Comparison of ENCODE assay signal across 10 mouse cellular contexts in genomic region chr4:41708192-41708745, GRCm38 (mm10). TPM values are rescaled to one million over a fixed set of nuclear protein-coding genes. Genes with fewer than 3 reads are reported as not detected.
DNase-seq lines count a peak whose midpoint lies in the region; ATAC-seq and TF ChIP-seq lines count a peak whose summit lies in the region.
"Had no signal": no experiment of that assay in that cellular context is flagged by ENCODE, and none has a peak within 500 bp of the region (broad histone marks: within the 10 kb centered on the region; RNA-seq: fewer than 3 reads in every experiment).

No protein-coding gene starts in this region.

- ATAC-seq in common myeloid progenitor, adult 5-6 weeks (replicated peaks; ENCODE audit: low read depth, poor library complexity, severe bottlenecking), result 0 out of 2 replicates have a peak, but pooled peaks have one; percentile 40
- no peak for ATAC-seq in stomach, embryonic 16.5 days (ENCODE audit: insufficient read depth, low FRiP score)

- intact Hi-C loops in left cerebral cortex, adult 2 months (cut with DNase I), result loop anchor here (5.0 to 10.0 kb wide), 6 partner anchors 56 to 653 kb away; partner anchors contain the start of genes Dnaic1 and Fam219a
- intact Hi-C loops in left cerebral cortex, postnatal 4 days (cut with DNase I), result loop anchor here (5.0 to 10.0 kb wide), 2 partner anchors 241 to 653 kb away; partner anchors contain the start of gene Nudt2

- DNase-seq in adrenal gland, postnatal 14 days, result peak; percentile 48
- DNase-seq in adrenal gland, postnatal 25 days, result no peak
- DNase-seq in left cerebral cortex, adult 2 months (ENCODE audit: extremely low spot score in 1 of 2, low spot score in 2 of 2), result no peak
- DNase-seq in left cerebral cortex, postnatal 4 days, result no peak
- DNase-seq in kidney, postnatal 25 days, result peak; percentile 45 to 52
- DNase-seq in urinary bladder, postnatal 36 days (ENCODE audit: low spot score in 2 of 2), result no peak

- H3K4me3 ChIP-seq in left cerebral cortex, adult 2 months, result no peak overlapping the region
- H3K4me3 ChIP-seq in stomach, embryonic 16.5 days (replicated peaks; ENCODE audit: low read length), result no peak overlapping the region

- peaks cover 23% of the 10 kb centered on the region for H3K4me1 ChIP-seq in stomach, embryonic 16.5 days (ENCODE audit: control insufficient read depth, insufficient read depth, low read length)

- H3K4me2 ChIP-seq in stomach, embryonic 16.5 days (ENCODE audit: low read depth, low read length), result peak overlapping the region; percentile 27; the same call in 1 of the 2 replicates

- peak; percentile 84 for TF ChIP-seq CTCF in left cerebral cortex, adult 2 months (IDR thresholded peaks at IDR 0.05)

- no peaks in the 10 kb centered on the region for H3K36me3 ChIP-seq in stomach, embryonic 16.5 days (ENCODE audit: control insufficient read depth, insufficient read depth, low read length)

- WGBS in stomach, embryonic 16.5 days, result 27% methylated on average over 8 of the region's 8 CpGs

- H3K9me3 ChIP-seq in stomach, embryonic 16.5 days (replicated peaks; ENCODE audit: control insufficient read depth, low read length), result no peaks in the 10 kb centered on the region

- peaks cover 14% of the 10 kb centered on the region for H3K27me3 ChIP-seq in stomach, embryonic 16.5 days (ENCODE audit: control insufficient read depth, insufficient read depth, low read length)

- H3K9ac ChIP-seq in stomach, embryonic 16.5 days (ENCODE audit: low read length), result peak overlapping the region; percentile 2; the same call in 1 of the 2 replicates

- peak overlapping the region; percentile 19; the same call in 1 of the 2 replicates for H3K27ac ChIP-seq in left cerebral cortex, adult 2 months
- no peak overlapping the region for H3K27ac ChIP-seq in stomach, embryonic 16.5 days (ENCODE audit: low read length)

RNA-seq across cellular contexts. Expression of gene Rpp25l, which starts 5.1 kb away (rescaled TPM):
- total RNA-seq in adrenal gland, postnatal 14 days (2021), result 30.1 and 34.1 TPM in 2 replicates
- 34.5 and 36.2 TPM in 2 replicates for total RNA-seq in adrenal gland, postnatal 25 days (2021)
- total RNA-seq in left cerebral cortex, adult 2 months (2021), result 10 to 100 TPM; 27.7 to 30.7 TPM
- 10 to 100 TPM; 32.2 to 34.5 TPM for total RNA-seq in left cerebral cortex, postnatal 4 days (2021)
- 22.8 and 28.2 TPM in 2 replicates for total RNA-seq in common myeloid progenitor, adult 5-6 weeks (2017)
- polyA plus RNA-seq in stomach, embryonic 16.5 days (2015; fragmentation: Nextera tagmentation; extraction: Ambion mirVana), result 54.3 and 58.6 TPM in 2 replicates

RNA-seq across cellular contexts. Expression of gene Il11ra1, which starts 8.5 kb away (rescaled TPM):
- 56.9 and 60.2 TPM in 2 replicates for total RNA-seq in adrenal gland, postnatal 14 days (2021)
- 56.7 and 83.4 TPM in 2 replicates for total RNA-seq in adrenal gland, postnatal 25 days (2021)
- total RNA-seq in left cerebral cortex, adult 2 months (2021), result 10 to 100 TPM; 43.1 to 47.7 TPM
- 10 to 100 TPM; 17.8 to 20.7 TPM for total RNA-seq in left cerebral cortex, postnatal 4 days (2021)
- total RNA-seq in common myeloid progenitor, adult 5-6 weeks (2017), result 104 and 110 TPM in 2 replicates
- 143 and 152 TPM in 2 replicates for polyA plus RNA-seq in stomach, embryonic 16.5 days (2015; fragmentation: Nextera tagmentation; extraction: Ambion mirVana)

RNA-seq across cellular contexts. Expression of gene Cntfr, which starts 11.4 kb away (rescaled TPM):
- total RNA-seq in adrenal gland, postnatal 14 days (2021), result 61.2 and 63.2 TPM in 2 replicates
- 46.3 and 49.8 TPM in 2 replicates for total RNA-seq in adrenal gland, postnatal 25 days (2021)
- total RNA-seq in left cerebral cortex, adult 2 months (2021), result 100 to 1,000 TPM; 120 to 127 TPM
- total RNA-seq in left cerebral cortex, postnatal 4 days (2021), result 10 to 100 TPM; 60.5 to 61.7 TPM
- total RNA-seq in common myeloid progenitor, adult 5-6 weeks (2017), result not detected in 2 replicates
- 10.1 and 10.5 TPM in 2 replicates for polyA plus RNA-seq in stomach, embryonic 16.5 days (2015; fragmentation: Nextera tagmentation; extraction: Ambion mirVana)

RNA-seq across cellular contexts. Expression of gene Dctn3, which starts 14.7 kb away (rescaled TPM):
- 106 and 110 TPM in 2 replicates for total RNA-seq in adrenal gland, postnatal 14 days (2021)
- total RNA-seq in adrenal gland, postnatal 25 days (2021), result 108 and 120 TPM in 2 replicates
- total RNA-seq in left cerebral cortex, adult 2 months (2021), result 100 to 1,000 TPM; 165 TPM
- total RNA-seq in left cerebral cortex, postnatal 4 days (2021), result 100 to 1,000 TPM; 161 to 166 TPM
- total RNA-seq in common myeloid progenitor, adult 5-6 weeks (2017), result 62.8 and 92.5 TPM in 2 replicates
- 132 TPM in 2 replicates for polyA plus RNA-seq in stomach, embryonic 16.5 days (2015; fragmentation: Nextera tagmentation; extraction: Ambion mirVana)

RNA-seq across cellular contexts. Expression of gene Arid3c, which starts 22.7 kb away (rescaled TPM):
- total RNA-seq in adrenal gland, postnatal 14 days (2021), result not detected in 2 replicates
- total RNA-seq in adrenal gland, postnatal 25 days (2021), result not detected in 2 replicates
- total RNA-seq in left cerebral cortex, adult 2 months (2021), result under 1 TPM in 1 of 2 experiments, not detected in 1; 0.52 TPM
- under 1 TPM; 0.22 to 0.26 TPM for total RNA-seq in left cerebral cortex, postnatal 4 days (2021)
- total RNA-seq in common myeloid progenitor, adult 5-6 weeks (2017), result not detected in 2 replicates
- polyA plus RNA-seq in stomach, embryonic 16.5 days (2015; fragmentation: Nextera tagmentation; extraction: Ambion mirVana), result not detected in 2 replicates
- polyA plus RNA-seq: C2C12; gonadal fat pad, adult 2 months had no signal

Comparison
In these comparisons a context has a peak if more than half of its experiments do, and no peak if none do; other contexts are left out.
1. DNase-seq: peak in adrenal gland, postnatal 14 days (single experiment) and kidney, postnatal 25 days (2 of 2); none in adrenal gland, postnatal 25 days (single experiment), left cerebral cortex, adult 2 months (0 of 2), left cerebral cortex, postnatal 4 days (single experiment) and urinary bladder, postnatal 36 days (0 of 2).
2. RNA of gene Cntfr, which starts 11.4 kb away (total RNA-seq): 120 to 127 TPM in left cerebral cortex, adult 2 months, 61.2 to 63.2 TPM in adrenal gland, postnatal 14 days, 60.5 to 61.7 TPM in left cerebral cortex, postnatal 4 days and 46.3 to 49.8 TPM in adrenal gland, postnatal 25 days; not detected in common myeloid progenitor, adult 5-6 weeks; every median in the first group is over 10 times any median in the second.